Comparison of ENCODE assay signal across 11 mouse cellular contexts in genomic region chr7:72998374-72998773, GRCm38 (mm10).
DNase-seq lines count a peak whose midpoint lies in the region; ATAC-seq and TF ChIP-seq lines count a peak whose summit lies in the region.
"Had no signal": no experiment of that assay in that cellular context is flagged by ENCODE, and none has a peak within 500 bp of the region (broad histone marks: within the 10 kb centered on the region; RNA-seq: fewer than 3 reads in every experiment).

No protein-coding gene starts in this region.

- H3K36me3 ChIP-seq in heart, embryonic 12.5 days: no peaks in the 10 kb centered on the region
- H3K36me3 ChIP-seq in embryonic facial prominence, embryonic 14.5 days (ENCODE audit: control insufficient read depth, insufficient read depth, low read length): no peaks in the 10 kb centered on the region
- H3K36me3 ChIP-seq: G1E; neural tube, embryonic 12.5 days had no signal

- H3K9ac ChIP-seq in heart, embryonic 12.5 days: no peak overlapping the region
- no peak overlapping the region for H3K9ac ChIP-seq in embryonic facial prominence, embryonic 14.5 days (ENCODE audit: low read depth, low read length)
- H3K9ac ChIP-seq: neural tube, embryonic 12.5 days had no signal

- DNase-seq in heart, adult 18-20 months: peak; percentile 30 to 47
- DNase-seq in Patski (ENCODE audit: low read depth, low spot score): peak; percentile 22
- DNase-seq in embryonic facial prominence, embryonic 14.5 days (ENCODE audit: low spot score): peak; percentile 74
- peak; percentile 22 for DNase-seq in kidney, adult 9 months
- no peak for DNase-seq in right cerebral cortex, postnatal 25 days
- DNase-seq: lung, adult 18-20 months had no signal

- H3K9me3 ChIP-seq in heart, embryonic 12.5 days (replicated peaks): no peaks in the 10 kb centered on the region
- H3K9me3 ChIP-seq in embryonic facial prominence, embryonic 14.5 days (ENCODE audit: control insufficient read depth, low read length): no peaks in the 10 kb centered on the region
- H3K9me3 ChIP-seq: neural tube, embryonic 12.5 days had no signal

- POLR2A ChIA-PET in Patski (lab: Charles Lee): interaction anchor here (0.5 kb wide), 1 partner anchor 36 kb away, joined by 5 read pairs; no protein-coding TSS in a partner anchor

- WGBS in heart, embryonic 12.5 days: 76% methylated on average over 5 of the region's 5 CpGs
- 44% methylated on average over 5 of the region's 5 CpGs for WGBS in embryonic facial prominence, embryonic 14.5 days

- no peaks in the 10 kb centered on the region for H3K27me3 ChIP-seq in heart, embryonic 12.5 days (replicated peaks)
- H3K27me3 ChIP-seq in Patski: no peaks in the 10 kb centered on the region
- H3K27me3 ChIP-seq in embryonic facial prominence, embryonic 14.5 days (replicated peaks; ENCODE audit: control insufficient read depth, insufficient read depth, low read length): no peaks in the 10 kb centered on the region
- H3K27me3 ChIP-seq: neural tube, embryonic 12.5 days had no signal

- no peak overlapping the region for H3K4me2 ChIP-seq in heart, embryonic 12.5 days
- no peak overlapping the region for H3K4me2 ChIP-seq in embryonic facial prominence, embryonic 14.5 days (ENCODE audit: low read depth, low read length)
- H3K4me2 ChIP-seq: neural tube, embryonic 12.5 days had no signal

- TF ChIP-seq CTCF in Patski (IDR thresholded peaks at IDR 0.05): no peak

- no peaks in the 10 kb centered on the region for H3K4me1 ChIP-seq in heart, embryonic 12.5 days (replicated peaks)
- H3K4me1 ChIP-seq in embryonic facial prominence, embryonic 14.5 days (ENCODE audit: control insufficient read depth, insufficient read depth, low read length): no peaks in the 10 kb centered on the region

- H3K4me3 ChIP-seq in heart, embryonic 12.5 days: no peak overlapping the region
- no peak overlapping the region for H3K4me3 ChIP-seq in embryonic facial prominence, embryonic 14.5 days (ENCODE audit: low read depth, low read length)
- H3K4me3 ChIP-seq: neural tube, embryonic 12.5 days had no signal

- no peak for ATAC-seq in heart, embryonic 12.5 days (ENCODE audit: insufficient number of reproducible peaks, low FRiP score)
- peak; percentile 78 for ATAC-seq in Patski
- peak; percentile 47; the same call in 1 of the 2 replicates for ATAC-seq in embryonic facial prominence, embryonic 14.5 days (ENCODE audit: low read depth)
- no peak for ATAC-seq in erythroid progenitor cell, adult 5-6 weeks (replicated peaks; ENCODE audit: low FRiP score, poor library complexity, severe bottlenecking)
- ATAC-seq in megakaryocyte progenitor cell, adult 5-6 weeks (replicated peaks; ENCODE audit: poor library complexity): no peak

- H3K27ac ChIP-seq in heart, embryonic 12.5 days (ENCODE audit: poor library complexity, severe bottlenecking): no peak overlapping the region
- no peak overlapping the region for H3K27ac ChIP-seq in embryonic facial prominence, embryonic 14.5 days (replicated peaks; ENCODE audit: low read depth, low read length)
- H3K27ac ChIP-seq: neural tube, embryonic 12.5 days had no signal

- CTCF ChIA-PET in Patski (lab: Charles Lee): interaction anchor here (0.9 kb wide), 1 partner anchor 11 kb away, joined by 3 read pairs; no protein-coding TSS in a partner anchor

- in situ Hi-C loops in Patski (cut with MboI; ENCODE audit: low pct_unique_long_range_greater_than_20kb): no loop called here

Comparison
In these comparisons a context has a peak if more than half of its experiments do, and no peak if none do; other contexts are left out.
1. ATAC-seq: peak in Patski (single experiment) and embryonic facial prominence, embryonic 14.5 days (single experiment); none in heart, embryonic 12.5 days (single experiment), erythroid progenitor cell, adult 5-6 weeks (single experiment) and megakaryocyte progenitor cell, adult 5-6 weeks (single experiment).